Mouse (Mus musculus): Measurements from ENCODE around the gene Enoph1. TPM values are rescaled to one million over a fixed set of nuclear protein-coding genes. Genes with fewer than 3 reads are reported as not detected.
A peak's percentile ranks its signal among the peaks of the same experiment; 100 is the strongest.

Gene Enoph1
- polyA plus RNA-seq, 1 experiment from 2014 or later, result 50.8 TPM

DNA sequence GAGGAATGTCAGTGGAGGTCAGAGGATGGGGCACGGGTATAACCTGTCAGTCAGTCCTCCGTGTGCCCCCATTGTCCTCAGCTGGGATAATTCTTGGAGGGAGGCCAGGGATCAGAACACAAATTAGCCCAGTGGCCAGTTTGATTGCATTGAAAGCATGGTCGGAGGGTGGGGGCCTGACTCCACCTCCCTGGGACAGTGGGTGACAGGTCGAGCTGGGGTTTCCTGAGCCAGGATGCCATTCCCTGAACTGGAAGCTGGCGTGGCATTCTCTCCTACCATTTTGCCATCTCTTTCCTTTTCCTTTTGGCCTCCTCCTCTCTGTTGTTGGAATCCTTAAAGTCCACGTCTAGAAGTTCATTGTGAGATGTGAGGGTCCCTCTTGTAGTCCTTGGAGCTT is 33.9 kb upstream of the Enoph1 start:
- H3K4me3 ChIP-seq (ENCODE audit: low read depth, low read length), result no peak overlapping the region
- ATAC-seq (ENCODE audit: insufficient read depth) (no peak), DNase-seq (no peak)
- 73% methylated on average over 6 of the region's 6 CpGs for WGBS
- H3K27ac ChIP-seq (ENCODE audit: low read depth), result no peak overlapping the region
- no peak overlapping the region for H3K9ac ChIP-seq
- no peaks in the 10 kb centered on the region for H3K27me3 ChIP-seq (ENCODE audit: insufficient read depth, low read length)
- TF ChIP-seq CTCF (IDR thresholded peaks at IDR 0.05; ENCODE audit: low read depth), result no peak
- no peaks in the 10 kb centered on the region for H3K36me3 ChIP-seq (ENCODE audit: insufficient read depth)
- H3K4me1 ChIP-seq (ENCODE audit: insufficient read depth), result no peaks in the 10 kb centered on the region
- no peak overlapping the region for H3K4me2 ChIP-seq
- no peaks in the 10 kb centered on the region for H3K9me3 ChIP-seq (ENCODE audit: low read depth, low read length)

DNA sequence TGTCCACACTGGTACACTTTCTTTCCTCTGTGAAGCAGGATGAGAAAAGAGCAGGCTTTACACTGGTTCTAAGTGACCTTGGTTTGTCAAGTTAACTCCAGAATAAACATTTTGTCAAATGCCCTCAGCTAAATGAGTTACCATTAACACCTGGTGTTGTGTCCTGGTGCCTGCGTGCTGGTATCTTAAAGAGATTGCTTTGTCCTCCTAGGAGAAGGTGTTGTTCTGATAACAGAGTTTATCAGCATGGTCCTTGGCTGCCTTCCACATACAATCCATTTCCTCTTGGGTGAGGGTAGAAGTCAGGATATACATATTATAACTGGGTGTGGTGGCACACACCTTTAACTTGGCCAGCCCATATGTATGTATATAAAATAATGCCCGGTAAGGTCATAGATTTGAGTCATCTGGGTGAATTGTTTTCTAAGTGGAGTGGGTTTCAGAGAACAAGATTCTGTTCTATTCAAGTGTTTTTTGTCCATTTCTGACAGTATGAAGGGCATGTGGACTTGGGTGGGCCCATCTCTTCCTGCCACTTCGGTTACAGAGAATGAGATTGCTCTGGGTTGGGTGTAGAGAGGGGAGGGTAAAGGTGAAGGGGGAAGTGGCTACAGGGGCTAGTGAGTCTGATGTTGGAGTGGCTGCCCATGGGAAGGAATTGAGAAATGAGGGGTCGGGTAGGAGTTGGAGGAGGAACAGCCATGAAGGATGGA is 33.3 kb upstream of the Enoph1 start:
- no peak for TF ChIP-seq CTCF (IDR thresholded peaks at IDR 0.05; ENCODE audit: low read depth)
- 78% methylated on average over 4 of the region's 4 CpGs for WGBS
- no peak for ATAC-seq (ENCODE audit: insufficient read depth)

DNA sequence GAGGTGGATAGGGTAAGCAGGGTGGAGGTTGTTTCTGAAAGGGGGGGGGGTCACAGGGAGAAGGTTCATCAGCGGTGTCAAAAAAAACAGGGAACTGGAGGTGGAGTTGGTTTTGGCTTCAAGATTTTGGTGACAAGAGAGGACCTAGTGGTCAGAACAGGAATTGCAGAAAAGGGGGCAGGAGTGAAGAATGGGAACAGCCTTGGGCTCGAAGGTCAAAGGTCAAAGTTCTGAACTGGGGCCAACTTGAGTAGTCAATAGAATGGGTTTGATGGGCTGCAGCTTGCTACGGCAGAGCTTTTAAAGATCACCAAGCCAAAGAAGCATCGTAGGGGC is 32.8 kb upstream of the Enoph1 start:
- peak; percentile 38 for DNase-seq
- 80% methylated on average over 4 of the region's 4 CpGs for WGBS

More for the DNA sequence above, 33.3 kb upstream of the Enoph1 start:
- no peaks in the 10 kb centered on the region for H3K27me3 ChIP-seq (ENCODE audit: insufficient read depth, low read length)
- H3K9me3 ChIP-seq (ENCODE audit: low read depth, low read length), result no peaks in the 10 kb centered on the region
- no peak for DNase-seq
- no peaks in the 10 kb centered on the region for H3K4me1 ChIP-seq (ENCODE audit: insufficient read depth)
- no peak overlapping the region for H3K4me3 ChIP-seq (ENCODE audit: low read depth, low read length)
- no peak overlapping the region for H3K4me2 ChIP-seq
- H3K27ac ChIP-seq (ENCODE audit: low read depth), result no peak overlapping the region
- H3K36me3 ChIP-seq (ENCODE audit: insufficient read depth), result no peaks in the 10 kb centered on the region
- no peak overlapping the region for H3K9ac ChIP-seq

DNA sequence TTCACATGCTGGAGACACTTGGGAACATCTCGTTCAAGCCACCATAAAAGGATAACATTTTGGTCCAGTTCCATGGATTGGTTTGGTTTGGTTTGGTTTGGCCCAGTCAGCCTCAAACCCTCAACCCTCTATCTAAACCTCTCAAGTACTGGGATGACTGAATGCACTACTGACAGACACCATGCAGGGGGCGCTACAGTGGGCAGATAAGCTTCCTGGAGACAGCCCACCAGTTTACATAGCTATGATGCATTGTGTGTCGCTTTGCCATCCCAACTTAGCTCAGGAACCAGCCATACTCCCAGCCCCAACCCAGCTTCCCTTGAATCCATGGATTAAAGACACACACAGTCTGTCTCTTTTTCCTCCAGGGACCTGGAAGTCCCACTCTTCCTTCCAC is 31.3 kb upstream of the Enoph1 start:
- DNase-seq, result no peak
- no peak overlapping the region for H3K27ac ChIP-seq (ENCODE audit: low read depth)

More for the DNA sequence above, 32.8 kb upstream of the Enoph1 start:
- no peaks in the 10 kb centered on the region for H3K36me3 ChIP-seq (ENCODE audit: insufficient read depth)
- no peak overlapping the region for H3K9ac ChIP-seq
- TF ChIP-seq CTCF (IDR thresholded peaks at IDR 0.05; ENCODE audit: low read depth), result peak; percentile 40
- H3K4me1 ChIP-seq (ENCODE audit: insufficient read depth), result no peaks in the 10 kb centered on the region
- no peak overlapping the region for H3K4me2 ChIP-seq
- ATAC-seq (ENCODE audit: insufficient read depth), result no peak
- H3K9me3 ChIP-seq (ENCODE audit: low read depth, low read length), result no peaks in the 10 kb centered on the region
- no peak overlapping the region for H3K27ac ChIP-seq (ENCODE audit: low read depth)
- no peak overlapping the region for H3K4me3 ChIP-seq (ENCODE audit: low read depth, low read length)
- H3K27me3 ChIP-seq (ENCODE audit: insufficient read depth, low read length), result no peaks in the 10 kb centered on the region

DNA sequence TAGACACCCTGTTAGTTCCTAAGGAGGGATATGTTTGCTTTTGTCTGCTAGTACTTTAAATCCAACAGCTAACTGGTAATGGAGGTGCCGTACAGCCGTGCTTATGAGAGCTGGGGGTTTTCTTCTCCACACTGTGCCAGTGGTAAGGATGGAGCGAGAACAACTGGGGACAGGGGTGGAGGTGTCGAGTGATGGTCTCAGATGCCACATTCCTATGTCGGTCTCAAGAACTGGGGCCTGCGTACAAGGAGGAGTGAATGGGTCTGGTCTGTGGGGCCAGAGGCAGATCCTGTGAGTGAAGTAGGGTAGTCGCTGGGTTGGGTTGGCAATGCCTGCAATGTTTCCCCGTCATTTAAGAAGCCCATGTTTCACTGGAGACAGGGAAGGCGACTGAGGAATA is 27.2 kb upstream of the Enoph1 start:
- DNase-seq, result no peak
- 52% methylated on average over 9 of the region's 9 CpGs for WGBS

More for the DNA sequence above, 31.3 kb upstream of the Enoph1 start:
- Histone ChIP-seq H3K27me3 (ENCODE audit: insufficient read depth, low read length) (no peaks in the 10 kb centered on the region), H3K4me1 (ENCODE audit: insufficient read depth) (no peaks in the 10 kb centered on the region), H3K4me2 (no peak overlapping the region), H3K4me3 (ENCODE audit: low read depth, low read length) (no peak overlapping the region), H3K36me3 (ENCODE audit: insufficient read depth) (no peaks in the 10 kb centered on the region), H3K9me3 (ENCODE audit: low read depth, low read length) (no peaks in the 10 kb centered on the region), H3K9ac (no peak overlapping the region)
- TF ChIP-seq CTCF (IDR thresholded peaks at IDR 0.05; ENCODE audit: low read depth), result peak; percentile 9; the same call in 1 of the 2 replicates
- no peak for ATAC-seq (ENCODE audit: insufficient read depth)
- 47% methylated on average over 3 of the region's 3 CpGs for WGBS

DNA sequence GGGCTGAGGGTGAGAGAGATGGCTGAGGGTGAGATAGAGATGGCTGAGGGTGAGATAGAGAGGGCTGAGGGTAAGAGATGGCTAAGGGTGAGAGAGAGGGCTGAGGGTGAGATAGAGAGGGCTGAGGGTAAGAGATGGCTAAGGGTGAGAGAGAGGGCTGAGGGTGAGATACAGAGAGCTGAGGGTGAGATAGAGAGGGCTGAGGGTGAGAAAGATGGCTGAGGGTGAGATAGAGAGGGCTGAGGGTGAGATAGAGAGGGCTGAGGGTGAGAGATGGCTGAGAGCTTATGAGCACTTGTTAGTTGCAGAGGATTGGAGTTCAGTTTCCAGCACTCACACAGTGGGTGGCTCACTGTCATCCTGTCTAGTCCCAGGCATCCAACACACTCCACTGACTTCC is 19.7 kb upstream of the Enoph1 start:
- H3K9ac ChIP-seq, result no peak overlapping the region
- H3K4me1 ChIP-seq (ENCODE audit: insufficient read depth), result no peaks in the 10 kb centered on the region
- H3K4me3 ChIP-seq (ENCODE audit: low read depth, low read length), result no peak overlapping the region
- no peak for TF ChIP-seq CTCF (IDR thresholded peaks at IDR 0.05; ENCODE audit: low read depth)
- H3K4me2 ChIP-seq, result no peak overlapping the region
- no peaks in the 10 kb centered on the region for H3K36me3 ChIP-seq (ENCODE audit: insufficient read depth)
- no peaks in the 10 kb centered on the region for H3K27me3 ChIP-seq (ENCODE audit: insufficient read depth, low read length)
- no peaks in the 10 kb centered on the region for H3K9me3 ChIP-seq (ENCODE audit: low read depth, low read length)
- no peak for ATAC-seq (ENCODE audit: insufficient read depth)
- H3K27ac ChIP-seq (ENCODE audit: low read depth), result no peak overlapping the region
- no peak for DNase-seq

More for the DNA sequence above, 27.2 kb upstream of the Enoph1 start:
- Histone ChIP-seq H3K9me3 (ENCODE audit: low read depth, low read length) (no peaks in the 10 kb centered on the region), H3K4me2 (no peak overlapping the region), H3K4me3 (ENCODE audit: low read depth, low read length) (no peak overlapping the region), H3K4me1 (ENCODE audit: insufficient read depth) (no peaks in the 10 kb centered on the region), H3K27ac (ENCODE audit: low read depth) (no peak overlapping the region), H3K9ac (no peak overlapping the region), H3K36me3 (ENCODE audit: insufficient read depth) (no peaks in the 10 kb centered on the region), H3K27me3 (ENCODE audit: insufficient read depth, low read length) (no peaks in the 10 kb centered on the region)
- no peak for ATAC-seq (ENCODE audit: insufficient read depth)
- TF ChIP-seq CTCF (IDR thresholded peaks at IDR 0.05; ENCODE audit: low read depth), result no peak

DNA sequence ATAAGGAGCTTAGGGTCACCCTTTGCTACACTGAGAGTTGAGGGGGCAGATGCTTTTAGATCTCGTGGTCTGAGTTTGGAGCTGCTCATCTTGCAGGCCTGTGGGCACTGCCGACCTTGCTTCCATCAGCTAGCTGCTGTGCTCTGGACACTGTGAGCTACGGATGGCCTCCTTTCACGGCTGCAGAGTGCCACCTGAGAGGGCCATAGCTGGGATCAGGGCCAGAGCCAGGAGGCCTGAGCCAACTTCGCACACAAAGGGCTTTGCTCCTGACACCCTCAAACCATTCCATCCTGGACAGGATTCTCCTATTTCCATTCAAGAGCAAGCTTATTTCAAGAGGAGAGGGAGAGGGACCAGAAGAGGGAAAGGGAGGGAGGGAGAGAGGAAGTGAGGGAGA is 15.4 kb upstream of the Enoph1 start:
- no peaks in the 10 kb centered on the region for H3K27me3 ChIP-seq (ENCODE audit: insufficient read depth, low read length)
- 60% methylated on average over 5 of the region's 5 CpGs for WGBS
- no peak for TF ChIP-seq CTCF (IDR thresholded peaks at IDR 0.05; ENCODE audit: low read depth)
- no peak overlapping the region for H3K4me2 ChIP-seq
- DNase-seq (no peak), ATAC-seq (ENCODE audit: insufficient read depth) (no peak)
- H3K36me3 ChIP-seq (ENCODE audit: insufficient read depth), result no peaks in the 10 kb centered on the region
- no peak overlapping the region for H3K27ac ChIP-seq (ENCODE audit: low read depth)
- H3K4me1 ChIP-seq (ENCODE audit: insufficient read depth), result no peaks in the 10 kb centered on the region
- H3K9me3 ChIP-seq (ENCODE audit: low read depth, low read length), result no peaks in the 10 kb centered on the region
- no peak overlapping the region for H3K4me3 ChIP-seq (ENCODE audit: low read depth, low read length)
- no peak overlapping the region for H3K9ac ChIP-seq

Measured in lung, embryonic 14.5 days (tissue).